Mouse (Mus musculus) retina, postnatal 1 day (tissue): ENCODE measurements at regions not wholly inside any gene's neighbourhood (a gene's known extent, or its start where the extent isn't known, plus 50 kb on each side); places are given as distances from the start of the nearest gene placed in this dataset.

ENCODE experiments used
- DNase-seq: peaks from one replicate; pipeline ENCODE4 v3.0.0-alpha.2; 2012

DNA sequence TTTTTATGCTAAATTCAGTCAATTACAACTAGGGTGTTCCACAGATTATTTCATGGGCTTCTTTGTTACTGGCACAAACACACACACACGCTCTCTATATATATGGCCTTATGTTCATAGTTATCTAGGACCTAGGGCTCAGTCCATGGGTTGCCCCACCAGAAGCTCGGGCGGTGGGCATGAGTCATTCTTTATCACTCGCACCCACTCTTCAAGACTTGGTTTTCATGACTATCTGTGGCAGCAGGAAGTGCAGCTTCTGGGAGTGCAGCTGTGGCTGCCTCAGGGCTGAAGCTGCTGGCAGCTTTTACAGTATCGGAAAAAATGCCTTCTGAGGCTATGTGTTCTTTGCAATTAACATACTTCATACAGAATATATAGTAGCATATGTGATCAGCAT, 198.7 kb downstream of the Ipo11 start:
- no peak for DNase-seq

DNA sequence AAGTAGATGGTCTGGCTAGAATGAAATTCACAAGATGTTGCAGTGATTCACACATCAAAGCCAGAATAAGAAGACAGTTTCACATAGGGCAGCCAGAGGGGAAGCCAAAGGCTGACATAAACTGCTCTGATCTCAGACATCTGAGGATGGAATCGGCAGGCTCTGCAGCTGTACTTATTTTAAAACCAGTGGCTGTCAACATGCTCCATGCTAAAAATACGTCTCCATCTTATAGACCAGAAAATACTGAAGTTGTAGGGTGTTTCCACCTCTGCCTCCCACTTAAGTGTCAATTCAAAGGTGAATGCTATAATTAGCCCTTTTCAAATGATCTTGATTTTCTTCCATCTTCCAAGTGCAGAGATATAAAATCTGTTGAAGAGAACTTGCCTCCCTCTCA, 202.4 kb downstream of the Ipo11 start:
- no peak for DNase-seq

DNA sequence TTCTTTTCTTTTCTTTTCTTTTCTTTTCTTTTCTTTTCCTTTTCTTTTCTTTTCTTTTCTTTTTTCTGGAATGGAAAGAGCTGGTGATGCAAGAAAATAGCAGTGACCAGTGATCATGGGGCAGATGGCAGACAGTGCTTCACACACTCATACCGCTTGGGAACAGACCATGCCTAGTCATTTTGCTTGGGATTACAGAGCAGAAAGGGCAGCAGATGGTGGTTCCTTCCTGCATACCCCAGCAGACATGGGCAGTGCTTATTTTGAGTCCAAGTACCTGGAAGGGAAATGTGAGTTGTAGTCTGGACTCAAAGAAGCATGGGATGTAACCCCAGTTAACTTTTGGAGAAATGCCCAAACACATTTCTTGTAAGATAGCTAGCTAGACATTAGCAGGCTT, 203.9 kb downstream of the Ipo11 start:
- no peak for DNase-seq

DNA sequence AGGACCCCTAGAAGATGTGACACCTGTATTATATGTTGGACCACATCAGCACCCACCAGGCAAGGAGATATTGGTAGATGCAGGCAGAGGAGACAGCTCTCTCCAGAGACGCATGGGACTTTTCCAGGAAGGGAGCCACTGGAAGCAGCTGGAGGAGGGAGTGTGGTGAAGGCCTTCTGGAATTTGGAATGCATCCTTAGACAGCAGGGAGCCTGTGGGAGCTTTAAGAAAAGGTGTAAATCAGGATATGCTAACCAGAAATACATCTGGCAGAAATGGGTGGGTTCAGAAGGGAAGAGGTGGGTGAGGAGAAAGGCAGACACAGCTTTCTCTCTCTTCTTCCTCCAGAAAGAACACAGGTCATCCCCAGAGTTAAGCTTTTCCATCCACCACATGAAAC, 213.4 kb downstream of the Ipo11 start:
- DNase-seq: no peak

DNA sequence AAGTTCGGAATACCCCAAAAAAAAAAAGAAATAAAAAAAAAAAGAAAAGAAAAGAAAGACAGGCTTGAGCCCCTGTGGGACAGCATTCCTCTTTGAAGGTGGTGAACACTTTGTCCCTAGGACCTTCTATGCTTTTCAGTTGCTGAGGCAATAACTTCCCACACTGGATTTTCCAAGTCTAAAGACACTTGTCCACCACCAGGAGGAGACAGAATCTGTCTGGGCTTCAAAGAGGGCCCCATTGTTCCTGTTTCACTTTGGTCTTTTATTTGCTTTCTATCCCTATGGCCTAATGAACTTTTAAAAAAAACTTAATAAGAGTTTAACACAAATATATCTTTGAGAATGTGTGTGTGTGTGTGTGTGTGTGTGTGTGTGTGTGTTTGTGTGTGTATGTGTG, 215.6 kb downstream of the Ipo11 start:
- no peak for DNase-seq

DNA sequence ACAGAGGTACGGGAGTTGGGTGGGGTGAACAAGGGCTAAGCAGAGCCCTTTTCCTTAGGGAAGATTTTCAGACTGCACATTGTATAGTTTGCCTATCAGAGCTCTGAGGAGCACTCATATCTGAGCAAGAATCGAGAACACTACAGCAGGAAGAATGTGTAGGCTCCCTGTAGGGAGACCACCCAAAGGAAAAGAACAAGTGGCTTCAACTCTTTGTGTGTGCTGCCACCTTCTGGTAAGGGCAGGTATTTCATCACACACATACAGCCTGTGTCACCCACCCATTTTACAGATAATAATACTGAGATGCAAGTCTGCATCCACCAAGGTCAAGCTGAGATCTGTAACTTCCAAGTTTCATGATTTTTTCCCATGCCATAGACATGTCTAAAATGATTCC, 221.0 kb downstream of the Ipo11 start:
- peak; percentile 40 for DNase-seq

DNA sequence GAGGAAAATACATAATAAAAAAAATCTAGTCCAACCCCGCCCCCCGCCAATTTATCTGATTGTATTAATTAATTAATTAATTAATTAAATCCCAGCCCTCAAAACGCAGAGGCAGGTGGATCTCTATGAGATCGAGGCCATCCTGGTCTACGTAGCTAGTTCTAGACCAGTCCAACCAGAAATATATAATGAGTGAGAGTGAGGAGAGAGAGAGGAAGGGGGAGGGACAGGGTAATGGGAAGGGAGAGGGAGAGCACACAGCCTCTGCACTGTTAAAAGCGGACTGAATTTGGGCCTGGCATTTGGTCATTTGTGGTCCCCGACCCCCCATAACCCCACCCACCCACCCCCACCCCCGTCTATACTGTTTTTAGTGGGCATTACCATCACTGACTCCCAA, 221.5 kb downstream of the Ipo11 start:
- DNase-seq: no peak

DNA sequence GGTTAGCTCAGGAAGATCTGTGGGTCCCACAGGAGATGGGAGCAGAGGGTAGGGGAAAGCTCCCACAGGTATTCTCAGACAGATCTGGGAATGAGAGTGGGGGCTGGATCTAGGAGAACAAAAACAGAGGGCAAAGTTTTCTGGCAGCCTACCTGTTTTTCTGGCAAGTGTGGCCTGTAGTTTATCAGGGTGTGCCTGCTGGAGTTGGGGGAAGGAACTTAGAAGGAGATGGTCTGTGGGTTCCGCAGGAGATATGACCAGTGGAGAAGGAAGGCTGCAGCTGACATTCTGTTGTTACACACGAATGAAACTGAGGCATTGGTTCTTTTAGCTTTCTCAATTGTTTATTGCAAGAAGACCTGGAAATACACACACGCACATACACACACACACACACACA, 226.2 kb downstream of the Ipo11 start:
- no peak for DNase-seq

DNA sequence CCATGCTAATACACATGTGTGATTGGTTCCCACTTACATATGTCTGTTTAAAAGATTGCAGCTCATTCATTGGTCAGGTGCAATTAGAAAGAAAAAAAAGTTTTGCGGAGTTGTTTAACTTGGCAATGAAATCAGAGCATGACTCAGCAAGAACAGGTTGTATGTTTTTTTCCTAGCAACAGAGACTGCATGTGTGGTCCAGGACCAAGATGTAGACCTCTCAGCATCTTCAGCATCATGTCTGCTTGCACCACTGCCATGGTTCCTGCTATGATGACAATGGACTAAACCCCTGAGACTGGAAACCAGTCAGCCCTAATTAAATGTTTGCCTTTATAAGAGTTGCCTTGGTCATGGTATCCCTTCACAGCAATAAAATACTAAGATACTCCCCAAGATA, 236.4 kb downstream of the Ipo11 start:
- DNase-seq: no peak

DNA sequence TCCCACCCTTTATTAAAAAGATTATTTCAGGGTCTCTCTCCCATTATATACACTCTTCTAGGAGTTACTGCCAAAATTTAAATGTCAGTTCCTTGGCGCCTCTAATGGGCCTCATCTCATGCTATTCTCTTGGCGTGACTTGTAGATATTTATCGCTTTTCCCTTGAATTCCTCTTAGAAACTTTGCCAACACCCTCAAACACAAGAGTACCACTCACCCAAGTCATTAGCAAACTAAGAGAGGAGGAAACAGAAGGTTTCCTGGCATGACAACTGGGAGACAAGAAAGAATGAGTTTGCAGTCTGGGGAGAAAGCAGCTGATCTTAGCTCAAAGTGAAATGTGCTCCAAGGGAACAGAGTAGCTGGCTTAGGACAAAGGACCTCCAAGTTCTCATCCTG, 236.8 kb downstream of the Ipo11 start:
- DNase-seq: no peak

DNA sequence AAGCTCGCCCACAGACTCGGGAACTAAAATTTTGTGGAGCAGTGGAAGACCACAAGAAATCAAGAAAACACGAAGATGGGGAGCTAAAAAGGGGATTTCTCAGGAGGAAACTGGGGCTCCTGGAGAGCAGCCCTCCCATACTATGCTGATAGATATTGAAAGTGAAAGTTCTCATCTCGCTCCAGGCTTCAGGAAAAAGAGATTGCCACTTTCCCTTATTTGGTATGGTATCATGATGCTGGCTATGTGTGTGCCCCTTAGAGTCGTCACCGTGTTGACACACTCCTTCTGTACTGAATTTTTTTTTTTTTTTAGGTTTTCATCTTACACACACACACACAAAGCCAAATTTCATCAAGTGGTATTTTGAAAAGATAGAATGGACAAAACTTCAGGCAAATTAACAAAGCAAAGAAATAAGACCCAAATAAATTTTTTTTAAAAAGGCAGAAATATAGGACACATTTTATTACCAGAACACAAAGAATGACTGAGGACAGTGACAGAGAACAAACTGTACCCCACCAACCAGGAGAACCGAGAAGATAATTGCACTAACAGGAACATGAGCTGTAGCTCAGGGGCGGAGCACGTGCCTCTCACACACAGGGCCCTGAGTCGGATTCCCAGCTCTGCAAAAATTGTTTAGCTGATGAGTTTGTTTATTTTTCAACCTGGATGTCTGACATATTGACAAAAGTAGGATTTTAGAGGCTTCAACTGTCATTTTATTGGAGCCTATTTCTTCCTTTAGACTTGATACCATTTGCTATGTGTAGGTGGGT, 244.8 kb downstream of the Ipo11 start:
- no peak for DNase-seq

DNA sequence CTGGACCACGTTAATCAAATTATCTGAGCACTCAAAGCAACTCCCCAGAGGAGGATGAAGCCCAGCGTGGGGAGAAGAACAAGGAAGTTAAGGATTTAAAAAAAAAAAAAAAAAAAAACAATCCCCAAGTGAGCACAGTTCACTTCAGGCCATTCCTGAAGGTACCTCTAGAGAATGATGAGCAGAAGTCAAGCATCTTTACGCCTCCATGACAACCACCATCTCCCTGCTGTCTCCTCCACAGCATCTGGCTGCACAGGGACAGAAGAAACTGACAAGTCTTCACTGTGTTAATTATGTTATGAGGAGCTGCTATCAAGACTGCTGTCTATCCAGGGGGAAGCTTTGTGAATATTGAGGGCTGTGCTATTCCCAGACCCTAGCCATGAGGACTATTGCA, 246.6 kb downstream of the Ipo11 start:
- DNase-seq: no peak

DNA sequence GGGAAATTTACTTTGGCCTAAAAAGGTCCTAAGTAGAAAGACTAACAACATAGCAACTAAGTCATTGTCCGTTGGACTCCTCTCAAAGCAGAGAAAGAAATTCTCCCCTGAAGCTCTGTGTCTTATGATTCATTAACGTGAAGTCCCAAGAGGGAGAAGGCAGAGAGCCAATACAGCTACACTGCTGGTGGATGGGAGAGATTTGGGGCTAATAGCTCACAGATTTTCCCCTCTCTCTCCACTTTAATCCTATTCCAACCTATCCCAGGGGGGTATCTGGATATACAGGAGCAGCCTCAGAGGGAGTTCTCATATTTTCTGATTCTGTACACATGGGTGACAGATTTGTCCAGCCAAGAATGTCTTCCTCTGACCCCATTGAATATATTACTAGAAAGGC, 247.1 kb downstream of the Ipo11 start:
- DNase-seq: no peak

DNA sequence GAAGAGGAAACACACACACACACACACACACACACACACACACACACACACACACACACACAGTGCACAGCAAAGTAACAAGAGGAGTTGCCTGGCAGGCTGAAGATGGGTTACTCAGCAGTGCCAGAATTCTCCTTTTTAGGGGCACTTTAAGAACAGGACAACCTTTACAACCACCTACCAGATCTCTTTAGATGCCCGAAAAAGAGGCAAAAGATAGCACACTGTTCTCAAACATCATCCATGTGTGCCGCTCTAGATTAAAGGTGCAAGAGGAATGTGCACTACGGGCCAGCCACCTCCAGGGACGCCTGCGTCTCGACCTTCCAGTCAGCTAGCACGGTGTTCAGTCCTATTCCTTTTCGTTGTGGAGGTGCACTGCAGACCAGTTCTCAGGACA, 247.7 kb downstream of the Ipo11 start:
- no peak for DNase-seq

DNA sequence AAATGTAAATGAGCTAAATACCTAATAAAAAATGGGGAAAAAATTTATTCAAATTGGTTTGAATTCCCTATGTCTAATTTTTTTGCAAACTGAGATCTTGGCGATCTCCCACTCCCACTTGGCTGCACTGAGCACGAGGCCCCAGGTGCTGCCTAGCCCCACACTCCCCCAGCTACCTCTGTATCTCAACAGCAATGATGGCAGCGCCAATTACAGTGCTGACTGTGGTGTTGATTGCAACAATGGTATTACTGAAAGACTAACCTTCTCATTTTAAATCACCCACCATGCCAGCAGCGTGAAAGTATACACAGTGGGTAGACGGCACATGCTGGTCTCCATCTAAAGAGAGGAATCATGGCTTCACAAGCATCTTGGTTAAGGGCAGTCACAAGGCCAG, 267.1 kb downstream of the Ipo11 start:
- no peak for DNase-seq

DNA sequence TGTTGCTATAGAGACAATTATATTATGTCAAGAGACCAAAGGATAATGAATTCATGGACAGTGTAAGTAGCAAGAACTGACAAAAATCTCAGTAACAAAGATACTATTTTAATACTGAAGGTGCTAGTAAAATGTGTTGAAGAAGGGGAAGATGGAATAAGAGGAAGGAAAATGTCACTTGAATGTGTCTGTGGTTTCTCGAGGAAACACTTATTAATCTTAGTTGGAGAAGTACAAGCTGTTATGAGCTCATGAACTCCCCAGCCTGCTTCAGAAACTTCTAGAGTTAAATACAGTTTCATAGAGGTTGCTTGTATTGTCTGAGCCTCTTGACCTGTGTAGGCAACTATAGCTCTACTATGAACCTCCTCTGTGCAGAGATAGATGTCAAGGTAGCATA, 274.6 kb downstream of the Ipo11 start:
- DNase-seq: no peak

DNA sequence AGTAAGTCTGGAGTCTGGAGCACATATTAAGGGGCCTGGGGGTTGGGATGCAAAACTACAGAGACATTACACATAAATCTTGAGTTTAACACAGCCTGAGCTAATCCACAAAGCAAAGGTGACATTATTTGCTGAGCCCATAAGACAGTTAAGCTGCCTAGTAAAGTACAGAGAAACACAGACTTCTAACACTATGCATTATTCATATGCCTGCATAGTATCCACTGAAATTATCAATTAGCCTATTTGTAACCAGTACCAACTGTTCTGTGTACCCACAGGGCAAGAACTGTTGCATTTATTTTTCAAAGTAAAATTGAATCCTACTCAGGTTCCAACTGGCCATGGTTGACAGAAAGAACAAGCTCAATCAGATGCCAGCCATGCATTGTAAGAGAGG, 287.4 kb downstream of the Ipo11 start:
- no peak for DNase-seq

DNA sequence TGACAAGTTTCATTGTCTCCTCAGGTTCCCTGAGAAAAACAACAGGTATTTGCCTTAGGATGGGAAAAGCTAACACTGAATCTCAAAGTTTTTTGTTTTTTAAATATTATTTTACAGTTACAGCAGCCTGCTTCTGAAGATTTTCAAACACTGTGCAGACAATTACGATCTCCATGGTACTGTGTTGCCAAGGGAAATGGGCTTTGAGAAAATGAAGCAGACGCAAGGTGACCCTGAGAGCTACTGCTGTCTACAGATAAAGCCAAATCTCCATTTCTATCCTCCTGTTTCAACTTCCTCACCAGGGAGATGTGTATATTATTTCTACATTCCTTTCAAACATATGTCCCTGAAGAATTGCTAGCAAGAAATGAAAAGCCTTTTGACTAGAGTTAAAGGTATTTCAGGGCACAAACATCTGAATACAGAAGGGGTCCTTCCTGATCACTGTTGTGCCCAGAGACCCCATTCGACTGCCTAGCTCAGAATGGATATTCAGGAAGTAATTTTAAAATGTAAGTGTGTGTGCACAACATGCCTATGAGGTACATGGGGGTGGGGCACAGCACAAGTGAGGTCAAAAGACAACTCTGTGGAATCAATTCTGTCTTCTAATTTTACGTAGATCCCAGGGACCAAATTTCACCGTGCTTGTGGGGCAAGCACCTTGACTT, 293.3 kb downstream of the Ipo11 start:
- no peak for DNase-seq

DNA sequence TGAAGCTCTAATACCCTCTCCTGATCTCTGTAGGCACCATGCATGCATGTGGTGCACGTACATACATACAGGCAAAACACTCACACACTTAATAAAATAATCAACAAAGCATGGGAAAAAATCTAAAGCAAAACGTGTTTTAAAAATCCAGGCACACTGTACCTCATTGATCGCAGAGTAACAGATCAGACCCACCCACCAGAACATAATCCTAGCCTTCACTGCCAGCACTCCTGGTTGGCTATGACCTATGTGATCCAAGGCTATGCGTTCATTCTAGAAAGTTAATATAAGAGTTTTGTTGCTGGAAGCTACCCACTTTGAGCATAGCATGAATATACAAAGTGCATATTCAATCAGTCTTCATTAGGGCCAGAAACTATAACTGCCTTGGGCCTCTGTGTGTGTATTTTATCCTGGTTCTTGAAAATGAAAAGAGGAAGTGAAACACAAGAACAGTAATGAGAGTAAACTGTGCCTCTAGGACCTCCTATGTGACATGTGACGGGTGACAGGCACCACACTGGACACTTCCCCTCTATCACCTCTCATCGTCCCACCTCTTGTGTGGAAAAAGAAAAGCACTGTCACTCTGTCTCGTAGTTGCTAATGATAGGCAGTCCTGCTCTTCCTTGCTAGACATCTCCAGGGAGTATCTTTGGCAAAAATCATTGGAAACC, 297.9 kb downstream of the Ipo11 start:
- DNase-seq: no peak

DNA sequence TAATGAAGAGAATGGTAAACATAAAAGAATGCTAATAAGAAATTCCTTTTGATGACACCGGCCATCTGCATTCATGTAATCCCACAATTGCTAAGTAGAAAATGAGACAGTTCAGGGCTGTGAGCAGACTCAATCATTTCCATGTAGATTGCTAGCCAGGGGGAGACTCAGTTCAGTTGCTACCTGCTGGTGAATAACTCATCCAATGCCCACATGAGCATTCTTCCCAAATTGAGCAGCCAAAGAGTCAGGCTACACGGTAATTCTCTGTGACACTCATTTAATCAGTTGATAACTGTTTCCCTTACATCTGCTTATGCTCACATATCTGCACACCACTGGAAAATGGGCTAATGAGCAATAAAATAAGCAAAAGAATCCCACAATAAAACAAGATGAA, 345.0 kb downstream of the Ipo11 start:
- DNase-seq: no peak

DNA sequence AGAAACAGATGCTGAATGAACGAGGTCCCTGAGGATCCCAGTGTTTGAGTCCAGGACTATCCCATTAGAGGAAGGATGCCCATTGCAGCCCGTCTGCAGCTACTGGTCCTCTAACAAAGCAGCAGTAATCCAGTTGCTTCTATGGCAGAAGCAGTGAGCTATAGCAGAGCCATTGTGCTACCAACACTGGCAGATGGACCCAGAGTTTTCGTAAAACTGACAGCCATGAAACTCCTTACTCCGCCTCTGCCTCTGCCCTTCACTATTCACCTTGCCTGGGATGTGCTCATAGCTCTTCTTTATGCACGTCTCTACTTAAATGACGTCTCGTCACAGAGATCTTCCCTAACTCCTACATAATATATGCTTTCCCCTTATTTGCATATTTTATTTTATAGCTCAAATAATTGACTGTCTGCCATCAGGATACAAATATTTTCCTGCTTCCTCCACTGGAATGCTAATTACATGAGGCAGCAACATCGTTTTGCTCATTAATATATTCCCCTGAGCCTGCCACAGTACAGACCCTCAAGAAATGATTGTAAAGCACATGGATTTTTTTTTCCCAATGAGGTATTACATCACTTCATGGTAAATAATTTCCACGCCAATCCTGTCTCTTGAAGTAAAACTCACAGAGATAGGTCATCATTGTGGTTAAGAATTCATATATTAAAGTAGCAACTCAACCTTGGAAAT, 368.9 kb downstream of the Ipo11 start:
- no peak for DNase-seq

DNA sequence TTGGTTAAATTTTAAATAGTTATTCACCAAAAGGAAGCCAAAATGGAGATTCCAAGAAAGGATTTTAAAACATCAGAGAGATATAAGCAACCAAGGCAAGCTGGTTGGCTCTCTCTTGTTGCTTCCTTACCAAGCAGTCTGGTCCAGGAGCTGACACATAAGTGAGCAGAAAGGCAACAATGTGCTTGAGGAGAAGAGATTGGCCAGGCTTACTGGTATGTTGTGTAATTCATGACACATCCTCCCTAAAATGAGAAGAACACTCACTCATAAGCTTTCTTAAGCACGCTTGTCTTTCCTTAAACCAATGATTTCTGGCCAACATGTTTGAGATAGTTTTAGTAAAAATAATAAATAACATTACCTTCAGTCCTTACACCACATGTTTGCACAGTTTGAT, 374.2 kb downstream of the Ipo11 start:
- DNase-seq: no peak

DNA sequence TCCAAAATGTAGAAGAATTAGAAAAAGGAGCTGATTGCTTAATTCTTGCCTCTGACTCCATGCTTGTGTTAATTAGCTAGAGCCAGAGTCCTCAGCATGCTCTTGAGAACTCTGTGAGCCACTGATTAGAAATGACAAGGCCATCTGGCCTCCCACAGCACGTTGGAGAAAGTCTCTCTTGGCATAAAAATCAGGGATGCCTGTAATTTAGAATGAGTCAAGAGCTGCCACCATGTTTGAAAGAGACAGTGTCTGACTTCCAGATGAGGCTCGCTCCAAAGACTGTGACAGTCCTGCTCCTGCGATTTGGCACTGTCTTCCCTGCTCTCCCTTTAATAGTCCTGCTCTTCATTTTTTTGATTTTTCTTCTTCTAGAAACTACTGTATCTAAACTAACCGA, 374.6 kb downstream of the Ipo11 start:
- peak; percentile 47 for DNase-seq
